Mouse (Mus musculus): Measurements from ENCODE around the gene Traf3. TPM values are rescaled to one million over a fixed set of nuclear protein-coding genes. Genes with fewer than 3 reads are reported as not detected.

Gene Traf3
- polyA plus RNA-seq, 1 experiment from 2014 or later = 19.9 TPM

- in situ Hi-C loops (cut with MboI; ENCODE audit: low pct_unique_long_range_greater_than_20kb) = no loop called here
- CTCF ChIA-PET = no interaction called here
- peaks cover 6% of the 10 kb centered on the region for H3K27me3 ChIP-seq
- POLR2A ChIA-PET = interaction anchor here (1.7 kb wide), 1 partner anchor 11 kb away, joined by 3 read pairs; no protein-coding TSS in a partner anchor
- TF ChIP-seq CTCF (IDR thresholded peaks at IDR 0.05) = no peak
- DNase-seq (ENCODE audit: low read depth, low spot score) = no peak
- no peak for ATAC-seq
Observed at GRCm38 (mm10) chr12:111153946-111154345, 12.2 kb upstream of the Traf3 start.

- DNase-seq (ENCODE audit: low read depth, low spot score) = no peak
- in situ Hi-C loops (cut with MboI; ENCODE audit: low pct_unique_long_range_greater_than_20kb) = no loop called here
- ChIA-PET POLR2A (interaction anchor here (0.6 to 1.7 kb wide), 2 partner anchors 11 to 60 kb away, joined by 3 read pairs; no protein-coding TSS in a partner anchor), CTCF (no interaction called here)
- H3K27me3 ChIP-seq = peaks cover 6% of the 10 kb centered on the region
- no peak for ATAC-seq
- TF ChIP-seq CTCF (IDR thresholded peaks at IDR 0.05) = no peak
Observed at GRCm38 (mm10) chr12:111154641-111155040, 11.5 kb upstream of the Traf3 start.

GRCm38 (mm10) chr12:111155756-111156155 lies 10.4 kb upstream of the Traf3 start:
- peaks cover 6% of the 10 kb centered on the region for H3K27me3 ChIP-seq
- ATAC-seq (no peak), DNase-seq (ENCODE audit: low read depth, low spot score) (no peak)
- no peak for TF ChIP-seq CTCF (IDR thresholded peaks at IDR 0.05)
- POLR2A ChIA-PET = no interaction called here
- in situ Hi-C loops (cut with MboI; ENCODE audit: low pct_unique_long_range_greater_than_20kb) = no loop called here
- CTCF ChIA-PET = no interaction called here

GRCm38 (mm10) chr12:111159659-111160428 lies 6.3 kb upstream of the Traf3 start:
- in situ Hi-C loops (cut with MboI; ENCODE audit: low pct_unique_long_range_greater_than_20kb) = no loop called here
- no peak for DNase-seq (ENCODE audit: low read depth, low spot score)
- ChIA-PET POLR2A (no interaction called here), CTCF (no interaction called here)
- TF ChIP-seq CTCF (IDR thresholded peaks at IDR 0.05) = no peak
- ATAC-seq = no peak
- no peaks in the 10 kb centered on the region for H3K27me3 ChIP-seq

GRCm38 (mm10) chr12:111160871-111161270 lies 5.3 kb upstream of the Traf3 start:
- no peak for ATAC-seq
- CTCF ChIA-PET = no interaction called here
- no peak for DNase-seq (ENCODE audit: low read depth, low spot score)
- in situ Hi-C loops (cut with MboI; ENCODE audit: low pct_unique_long_range_greater_than_20kb) = no loop called here
- TF ChIP-seq CTCF (IDR thresholded peaks at IDR 0.05) = no peak
- no peaks in the 10 kb centered on the region for H3K27me3 ChIP-seq
- POLR2A ChIA-PET = no interaction called here

- TF ChIP-seq CTCF (IDR thresholded peaks at IDR 0.05) = no peak
- ChIA-PET POLR2A (no interaction called here), CTCF (no interaction called here)
- DNase-seq (ENCODE audit: low read depth, low spot score) (no peak), ATAC-seq (no peak)
- no peaks in the 10 kb centered on the region for H3K27me3 ChIP-seq
- in situ Hi-C loops (cut with MboI; ENCODE audit: low pct_unique_long_range_greater_than_20kb) = no loop called here
Observed at GRCm38 (mm10) chr12:111161943-111162311, 4.2 kb upstream of the Traf3 start.

- in situ Hi-C loops (cut with MboI; ENCODE audit: low pct_unique_long_range_greater_than_20kb) = no loop called here
- ChIA-PET POLR2A (interaction anchor here (0.6 kb wide), 1 partner anchor 28 kb away, joined by 3 read pairs; no protein-coding TSS in a partner anchor), CTCF (no interaction called here)
- no peak for ATAC-seq
- no peak for DNase-seq (ENCODE audit: low read depth, low spot score)
- no peak for TF ChIP-seq CTCF (IDR thresholded peaks at IDR 0.05)
- no peaks in the 10 kb centered on the region for H3K27me3 ChIP-seq
Observed at GRCm38 (mm10) chr12:111162312-111163061, 3.7 kb upstream of the Traf3 start.

- DNase-seq (ENCODE audit: low read depth, low spot score) (peak; percentile 86), ATAC-seq (peak; percentile 84)
- in situ Hi-C loops (cut with MboI; ENCODE audit: low pct_unique_long_range_greater_than_20kb) = no loop called here
- CTCF ChIA-PET = interaction anchor here (0.7 to 1.8 kb wide), 6 partner anchors 9 to 109 kb away, joined by 3 to 7 read pairs (median 4); no protein-coding TSS in a partner anchor
- TF ChIP-seq CTCF (IDR thresholded peaks at IDR 0.05) = no peak
- POLR2A ChIA-PET = no interaction called here
- no peaks in the 10 kb centered on the region for H3K27me3 ChIP-seq
Observed at GRCm38 (mm10) chr12:111164310-111164751, 1.8 kb upstream of the Traf3 start.

- peak; percentile 32 for ATAC-seq
- CTCF ChIA-PET = interaction anchor here (0.9 to 1.8 kb wide), 4 partner anchors 8 to 108 kb away, joined by 3 to 7 read pairs (median 5); no protein-coding TSS in a partner anchor
Observed at GRCm38 (mm10) chr12:111165146-111165812, 891 bp upstream of the Traf3 start.

GRCm38 (mm10) chr12:111166681-111167289 lies 615 bp downstream of the Traf3 start:
- no peak for TF ChIP-seq CTCF (IDR thresholded peaks at IDR 0.05)
- ATAC-seq (peak; percentile 32), DNase-seq (ENCODE audit: low read depth, low spot score) (no peak)
- H3K27me3 ChIP-seq = no peaks in the 10 kb centered on the region
- ChIA-PET CTCF (interaction anchor here (1.0 kb wide), 1 partner anchor 14 kb away, joined by 3 read pairs; no protein-coding TSS in a partner anchor), POLR2A (no interaction called here)
- in situ Hi-C loops (cut with MboI; ENCODE audit: low pct_unique_long_range_greater_than_20kb) = no loop called here

More at GRCm38 (mm10) chr12:111165146-111165812, 891 bp upstream of the Traf3 start:
- no peak for TF ChIP-seq CTCF (IDR thresholded peaks at IDR 0.05)
- no peaks in the 10 kb centered on the region for H3K27me3 ChIP-seq
- POLR2A ChIA-PET = interaction anchor here (1.1 kb wide), 1 partner anchor 11 kb away, joined by 3 read pairs; no protein-coding TSS in a partner anchor
- in situ Hi-C loops (cut with MboI; ENCODE audit: low pct_unique_long_range_greater_than_20kb) = no loop called here
- DNase-seq (ENCODE audit: low read depth, low spot score) = no peak
